In genomic region chr12:85602811-85603210, GRCm38 (mm10) we compare ENCODE assay signal across 16 mouse cellular contexts. TPM values are rescaled to one million over a fixed set of nuclear protein-coding genes. Genes with fewer than 3 reads are reported as not detected.
DNase-seq lines count a peak whose midpoint lies in the region; ATAC-seq and TF ChIP-seq lines count a peak whose summit lies in the region.
"Had no signal": no experiment of that assay in that cellular context is flagged by ENCODE, and none has a peak within 500 bp of the region (broad histone marks: within the 10 kb centered on the region; RNA-seq: fewer than 3 reads in every experiment).

No protein-coding gene starts in this region.

- H3K4me1 ChIP-seq in lung, postnatal 0 days (ENCODE audit: insufficient read depth, low read depth, low read length): peaks cover 21% of the 10 kb centered on the region
- peaks cover 29% of the 10 kb centered on the region for H3K4me1 ChIP-seq in cortical plate, adult 2 months (ENCODE audit: control insufficient read depth, insufficient read depth, low read length)

- no peak overlapping the region for H3K27ac ChIP-seq in lung, postnatal 0 days (ENCODE audit: low read length)
- peak overlapping the region; percentile 66 for H3K27ac ChIP-seq in cortical plate, adult 2 months (ENCODE audit: insufficient read depth, low read length)
- H3K27ac ChIP-seq: heart, adult 2 months; midbrain, embryonic 10.5 days; stomach, postnatal 0 days had no signal

- no peak for TF ChIP-seq POLR2A in cortical plate, adult 2 months (IDR thresholded peaks at IDR 0.05; ENCODE audit: extremely low read depth, insufficient read depth, low read length)

- no peak for TF ChIP-seq CTCF in lung, postnatal 0 days (IDR thresholded peaks at IDR 0.05)
- no peak for TF ChIP-seq CTCF in cortical plate, adult 2 months (IDR thresholded peaks at IDR 0.05; ENCODE audit: extremely low read depth, insufficient read depth, low read length)

- no peak for ATAC-seq in lung, postnatal 0 days
- ATAC-seq: forebrain, embryonic 14.5 days; hindbrain, embryonic 16.5 days had no signal

- H3K36me3 ChIP-seq in lung, postnatal 0 days (ENCODE audit: insufficient read depth, low read length): no peaks in the 10 kb centered on the region
- H3K36me3 ChIP-seq: midbrain, embryonic 10.5 days had no signal

- whole genome bisulfite sequencing in lung, postnatal 0 days: 59% methylated on average over 12 of the region's 12 CpGs

- no peak overlapping the region for H3K9ac ChIP-seq in lung, postnatal 0 days (replicated peaks; ENCODE audit: low read depth)
- H3K9ac ChIP-seq: limb, embryonic 15.5 days had no signal

- peak; percentile 20 for DNase-seq in kidney, postnatal 14 days
- DNase-seq in kidney, adult 18-20 months: no peak
- DNase-seq in lung, postnatal 0 days (ENCODE audit: low spot score): peak; percentile 50
- DNase-seq in lung, postnatal 14 days: no peak
- peak; percentile 61 to 73 for DNase-seq in natural killer cell, adult 2 months (ENCODE audit: low spot score in 2 of 2)
- DNase-seq in frontal cortex, postnatal 10 days (ENCODE audit: low spot score in 2 of 2): no peak
- DNase-seq in layer of hippocampus, adult 9-10 months (ENCODE audit: low spot score): no peak
- DNase-seq: cerebellum, adult 11-12 months; heart, adult 2 months; thymus, postnatal 25 days had no signal

- no peaks in the 10 kb centered on the region for H3K9me3 ChIP-seq in lung, postnatal 0 days (ENCODE audit: low read length)
- H3K9me3 ChIP-seq: limb, embryonic 15.5 days; midbrain, embryonic 10.5 days had no signal

- TF ChIP-seq EP300 in lung, postnatal 0 days (IDR thresholded peaks at IDR 0.05): no peak; the same call in 1 of the 2 replicates

- no peak overlapping the region for H3K4me3 ChIP-seq in lung, postnatal 0 days (ENCODE audit: low read depth, low read length)
- peak overlapping the region; percentile 97 for H3K4me3 ChIP-seq in cortical plate, adult 2 months (ENCODE audit: insufficient read depth, low read length)
- H3K4me3 ChIP-seq: heart, adult 2 months; midbrain, embryonic 10.5 days had no signal

- H3K27me3 ChIP-seq in lung, postnatal 0 days (replicated peaks; ENCODE audit: insufficient read depth, low read length): no peaks in the 10 kb centered on the region
- H3K27me3 ChIP-seq: limb, embryonic 15.5 days had no signal

- peak overlapping the region; percentile 92; the same call in 1 of the 2 replicates for H3K4me2 ChIP-seq in lung, postnatal 0 days (replicated peaks; ENCODE audit: low read depth, low read length)

RNA-seq across cellular contexts. Expression of gene Jdp2, which starts 4.0 kb away (rescaled TPM):
- polyA plus RNA-seq in lung, postnatal 0 days (2015; fragmentation: Nextera tagmentation; extraction: Ambion mirVana): 1.2 and 1.4 TPM in 2 replicates
- polyA plus RNA-seq in cortical plate, adult 2 months (2012; rRNA removed): 55.9 and 56.0 TPM in 2 replicates

Comparison
In these comparisons a context has a peak if more than half of its experiments do, and no peak if none do; other contexts are left out.
1. DNase-seq: peak in kidney, postnatal 14 days (single experiment), lung, postnatal 0 days (single experiment) and natural killer cell, adult 2 months (2 of 2); none in kidney, adult 18-20 months (single experiment), lung, postnatal 14 days (single experiment), frontal cortex, postnatal 10 days (0 of 2) and layer of hippocampus, adult 9-10 months (single experiment).
2. RNA of gene Jdp2, which starts 4.0 kb away (polyA plus RNA-seq): 55.9 to 56.0 TPM in cortical plate, adult 2 months; 1.2 to 1.4 TPM in lung, postnatal 0 days; every median in the first group is over 10 times any median in the second.